Mouse (Mus musculus) thymus, adult 2 months (tissue): ENCODE measurements around the gene 1700010I14Rik.

ENCODE experiments used
- CTCF ChIP-seq: fragments of 200-500 bp; IDR thresholded peaks from 2 replicates; pipeline ENCODE4 v1.5.1; 2012; ENCODE audit warnings: mild to moderate bottlenecking, control low read depth, low read length, moderate library complexity, borderline replicate concordance; ENCODE audit not compliant: control insufficient read depth, poor library complexity, insufficient read depth; ENCODE audit errors: extremely low read depth
- POLR2A ChIP-seq: fragments of 200-500 bp; IDR thresholded peaks from 2 replicates; pipeline ENCODE4 v1.6.1; 2012; ENCODE audit warnings: mild to moderate bottlenecking, low read length, control low read depth, moderate library complexity; ENCODE audit not compliant: control insufficient read depth, poor library complexity, insufficient read depth; ENCODE audit errors: extremely low read depth

DNA sequence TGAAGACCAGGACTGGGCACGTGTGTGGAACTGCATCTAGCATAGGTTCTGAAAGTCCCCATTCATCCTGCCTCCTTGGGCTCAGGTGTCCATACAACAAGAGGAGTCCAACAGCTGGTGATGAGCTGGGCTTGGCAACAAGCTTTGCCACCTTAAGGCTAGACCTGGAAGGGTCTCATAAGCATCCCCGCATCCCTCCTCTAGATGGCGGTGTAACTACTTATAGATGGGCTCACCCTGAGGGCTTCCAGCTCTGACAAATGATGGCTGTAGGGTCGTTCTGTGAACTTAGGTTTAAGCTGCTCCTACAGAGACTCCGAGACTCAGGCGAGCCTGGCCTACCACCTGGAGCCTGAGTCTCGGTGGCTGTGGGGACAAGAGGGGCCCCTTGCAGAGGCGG, 3.0 kb downstream of the 1700010I14Rik start:
- TF ChIP-seq POLR2A (no peak), CTCF (0 out of 2 replicates have a peak, but pooled peaks have one; percentile 41)
